Mouse (Mus musculus): Measurements from ENCODE around the gene Rnf222.

The Rnf222 gene

GRCm38 (mm10) chr11:68878811-68879210 is 9.5 kb upstream of the Rnf222 start:
- H3K4me3 ChIP-seq (replicated peaks; ENCODE audit: low read length) = no peak overlapping the region
- TF ChIP-seq CTCF (conservative IDR thresholded peaks at IDR 0.05; ENCODE audit: low read length) (no peak), POU5F1 (IDR thresholded peaks at IDR 0.05; ENCODE audit: borderline replicate concordance, low read length) (no peak), NANOG (IDR thresholded peaks at IDR 0.05; ENCODE audit: borderline replicate concordance, low read length) (no peak)
- H3K27me3 ChIP-seq (ENCODE audit: insufficient read depth, low read length) = no peaks in the 10 kb centered on the region
- no peaks in the 10 kb centered on the region for H3K36me3 ChIP-seq (ENCODE audit: insufficient read depth, low read length)
- peaks cover 32% of the 10 kb centered on the region for H3K4me1 ChIP-seq (replicated peaks; ENCODE audit: low read depth, low read length)
- no peaks in the 10 kb centered on the region for H3K9me3 ChIP-seq (ENCODE audit: low read length)

- Histone ChIP-seq H3K4me3 (replicated peaks; ENCODE audit: low read length) (peak overlapping the region; percentile 43), H3K36me3 (ENCODE audit: insufficient read depth, low read length) (no peaks in the 10 kb centered on the region), H3K27me3 (ENCODE audit: insufficient read depth, low read length) (no peaks in the 10 kb centered on the region), H3K9me3 (ENCODE audit: low read length) (no peaks in the 10 kb centered on the region), H3K4me1 (replicated peaks; ENCODE audit: low read depth, low read length) (peaks cover 32% of the 10 kb centered on the region)
- TF ChIP-seq NANOG (IDR thresholded peaks at IDR 0.05; ENCODE audit: borderline replicate concordance, low read length) (no peak), POU5F1 (IDR thresholded peaks at IDR 0.05; ENCODE audit: borderline replicate concordance, low read length) (no peak), CTCF (conservative IDR thresholded peaks at IDR 0.05; ENCODE audit: low read length) (no peak)
These were observed 6.2 kb upstream of the Rnf222 start for GRCm38 (mm10) chr11:68882107-68882506.

DNA sequence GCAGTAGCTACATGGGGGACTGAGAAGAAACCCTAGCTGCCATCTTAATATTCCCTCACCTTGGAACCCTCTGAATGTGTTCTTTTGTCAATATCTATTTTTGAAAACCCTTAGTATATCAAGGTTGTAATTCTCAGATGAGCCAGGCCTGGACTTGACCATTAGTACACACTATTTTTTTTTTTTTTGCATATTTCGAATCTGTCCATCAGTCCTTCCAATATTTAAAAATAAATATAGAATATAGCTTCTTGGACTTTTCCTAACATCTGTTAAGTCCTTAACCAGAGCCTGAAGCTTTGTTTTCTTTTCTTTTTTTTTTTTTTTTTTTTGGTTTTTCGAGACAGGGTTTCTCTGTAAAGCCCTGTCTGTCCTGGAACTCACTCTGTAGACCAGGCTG is 4.5 kb upstream of the Rnf222 start:
- TF ChIP-seq POU5F1 (IDR thresholded peaks at IDR 0.05; ENCODE audit: borderline replicate concordance, low read length) (no peak), NANOG (IDR thresholded peaks at IDR 0.05; ENCODE audit: borderline replicate concordance, low read length) (no peak), CTCF (conservative IDR thresholded peaks at IDR 0.05; ENCODE audit: low read length) (no peak)
- Histone ChIP-seq H3K4me3 (replicated peaks; ENCODE audit: low read length) (no peak overlapping the region), H3K4me1 (replicated peaks; ENCODE audit: low read depth, low read length) (peaks cover 18% of the 10 kb centered on the region), H3K27me3 (ENCODE audit: insufficient read depth, low read length) (no peaks in the 10 kb centered on the region), H3K9me3 (ENCODE audit: low read length) (no peaks in the 10 kb centered on the region), H3K36me3 (ENCODE audit: insufficient read depth, low read length) (no peaks in the 10 kb centered on the region)

DNA sequence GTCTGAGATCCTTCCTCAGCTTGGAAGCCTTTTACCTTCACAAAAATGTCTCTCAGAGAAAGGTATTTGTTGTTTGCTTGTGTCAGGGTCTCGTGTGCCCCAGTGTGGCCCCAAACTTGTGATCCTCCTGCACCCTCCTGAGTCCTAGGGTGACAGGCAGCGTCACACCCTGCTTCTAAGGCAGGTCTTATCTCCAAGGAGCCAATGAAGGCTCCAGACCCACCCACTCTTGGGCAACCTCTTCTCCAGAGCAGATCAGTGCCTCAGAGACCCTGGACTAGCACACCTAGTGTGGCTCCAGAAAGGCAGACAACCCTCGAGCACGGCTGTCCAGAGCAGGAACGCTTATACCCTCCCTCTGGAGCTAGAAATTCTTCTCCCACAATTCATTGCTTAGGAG is 4.0 kb upstream of the Rnf222 start:
- Histone ChIP-seq H3K27me3 (ENCODE audit: insufficient read depth, low read length) (no peaks in the 10 kb centered on the region), H3K4me3 (replicated peaks; ENCODE audit: low read length) (no peak overlapping the region), H3K36me3 (ENCODE audit: insufficient read depth, low read length) (no peaks in the 10 kb centered on the region), H3K9me3 (ENCODE audit: low read length) (no peaks in the 10 kb centered on the region), H3K4me1 (replicated peaks; ENCODE audit: low read depth, low read length) (peaks cover 17% of the 10 kb centered on the region)
- TF ChIP-seq POU5F1 (IDR thresholded peaks at IDR 0.05; ENCODE audit: borderline replicate concordance, low read length) = no peak
- no peak for TF ChIP-seq CTCF (conservative IDR thresholded peaks at IDR 0.05; ENCODE audit: low read length)
- TF ChIP-seq NANOG (IDR thresholded peaks at IDR 0.05; ENCODE audit: borderline replicate concordance, low read length) = no peak

DNA sequence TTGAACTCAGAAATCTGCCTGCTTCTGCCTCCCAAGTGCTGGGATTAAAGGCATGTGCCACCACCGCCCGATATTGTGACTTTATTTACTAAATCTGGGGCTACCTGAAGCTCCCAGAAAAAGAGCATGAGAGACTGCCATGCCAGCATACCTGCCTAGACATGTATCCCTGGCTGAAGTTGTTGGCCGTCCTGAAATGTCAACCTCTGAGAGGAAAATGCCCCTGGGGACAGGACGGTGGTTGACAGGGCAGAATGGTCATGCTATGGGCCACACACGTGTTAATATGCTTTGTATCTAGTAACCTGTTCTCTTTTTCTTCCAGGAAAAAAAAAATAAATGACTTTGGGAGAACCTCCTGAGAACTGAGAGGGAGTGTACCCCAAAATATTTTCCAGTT is 2.3 kb upstream of the Rnf222 start:
- no peaks in the 10 kb centered on the region for H3K9me3 ChIP-seq (ENCODE audit: low read length)
- no peaks in the 10 kb centered on the region for H3K36me3 ChIP-seq (ENCODE audit: insufficient read depth, low read length)
- TF ChIP-seq NANOG (IDR thresholded peaks at IDR 0.05; ENCODE audit: borderline replicate concordance, low read length) (no peak), CTCF (conservative IDR thresholded peaks at IDR 0.05; ENCODE audit: low read length) (no peak), POU5F1 (IDR thresholded peaks at IDR 0.05; ENCODE audit: borderline replicate concordance, low read length) (no peak)
- H3K27me3 ChIP-seq (ENCODE audit: insufficient read depth, low read length) = peaks cover 4% of the 10 kb centered on the region; the same call in 1 of the 2 replicates
- H3K4me1 ChIP-seq (replicated peaks; ENCODE audit: low read depth, low read length) = peaks cover 17% of the 10 kb centered on the region
- H3K4me3 ChIP-seq (replicated peaks; ENCODE audit: low read length) = no peak overlapping the region

DNA sequence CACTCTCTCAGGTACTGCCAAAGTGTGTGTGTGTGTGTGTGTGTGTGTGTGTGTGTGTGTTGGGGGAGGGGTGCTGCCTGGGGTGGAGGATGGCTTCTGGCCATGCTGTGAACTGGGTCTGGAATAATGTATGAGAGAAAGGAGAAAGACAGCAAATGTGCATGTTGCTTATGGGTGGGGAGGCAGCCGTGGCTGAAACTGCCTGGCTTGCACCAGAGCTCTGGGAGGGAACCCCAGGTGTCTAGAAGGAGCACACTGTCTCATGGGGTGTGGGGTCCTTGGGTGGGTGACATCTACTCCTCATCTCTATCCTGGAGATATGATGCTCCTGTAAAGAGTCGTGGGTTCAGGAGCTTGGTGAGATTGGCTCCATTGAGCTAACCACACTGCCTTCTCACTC is 300 bp downstream of the Rnf222 start:
- Histone ChIP-seq H3K4me1 (replicated peaks; ENCODE audit: low read depth, low read length) (peaks cover 17% of the 10 kb centered on the region), H3K27me3 (ENCODE audit: insufficient read depth, low read length) (peaks cover 26% of the 10 kb centered on the region), H3K9me3 (ENCODE audit: low read length) (no peaks in the 10 kb centered on the region), H3K4me3 (replicated peaks; ENCODE audit: low read length) (no peak overlapping the region), H3K36me3 (ENCODE audit: insufficient read depth, low read length) (no peaks in the 10 kb centered on the region)
- TF ChIP-seq CTCF (conservative IDR thresholded peaks at IDR 0.05; ENCODE audit: low read length) (no peak), NANOG (IDR thresholded peaks at IDR 0.05; ENCODE audit: borderline replicate concordance, low read length) (no peak), POU5F1 (IDR thresholded peaks at IDR 0.05; ENCODE audit: borderline replicate concordance, low read length) (no peak)

GRCm38 (mm10) chr11:68890625-68891024 is 2.3 kb downstream of the Rnf222 start:
- TF ChIP-seq CTCF (conservative IDR thresholded peaks at IDR 0.05; ENCODE audit: low read length) = no peak
- no peak for TF ChIP-seq POU5F1 (IDR thresholded peaks at IDR 0.05; ENCODE audit: borderline replicate concordance, low read length)
- no peak for TF ChIP-seq NANOG (IDR thresholded peaks at IDR 0.05; ENCODE audit: borderline replicate concordance, low read length)
- Histone ChIP-seq H3K27me3 (ENCODE audit: insufficient read depth, low read length) (peaks cover 34% of the 10 kb centered on the region), H3K36me3 (ENCODE audit: insufficient read depth, low read length) (no peaks in the 10 kb centered on the region), H3K9me3 (ENCODE audit: low read length) (no peaks in the 10 kb centered on the region), H3K4me3 (replicated peaks; ENCODE audit: low read length) (no peak overlapping the region), H3K4me1 (replicated peaks; ENCODE audit: low read depth, low read length) (peaks cover 18% of the 10 kb centered on the region)

DNA sequence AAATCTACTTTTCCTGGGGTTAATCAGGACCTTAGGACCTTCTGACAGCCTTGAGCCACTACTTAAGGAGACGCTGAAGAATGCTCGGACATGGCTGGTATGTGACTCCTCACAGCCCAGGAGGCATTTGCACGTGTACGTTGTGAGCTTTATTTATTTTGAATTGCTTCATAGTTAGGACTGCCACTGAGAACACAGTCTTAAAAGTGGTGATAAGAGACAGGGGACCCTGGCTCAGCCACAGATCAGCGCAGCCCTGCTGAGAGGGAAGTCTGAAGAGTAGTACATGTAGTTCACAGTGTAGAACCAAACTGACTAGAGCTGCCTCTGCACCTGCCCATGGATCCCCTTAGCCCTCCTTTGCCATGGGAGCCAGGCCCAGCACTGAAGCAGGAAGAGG is 3.5 kb downstream of the Rnf222 start:
- H3K9me3 ChIP-seq (ENCODE audit: low read length) = no peaks in the 10 kb centered on the region
- peaks cover 18% of the 10 kb centered on the region for H3K4me1 ChIP-seq (replicated peaks; ENCODE audit: low read depth, low read length)
- no peak for TF ChIP-seq NANOG (IDR thresholded peaks at IDR 0.05; ENCODE audit: borderline replicate concordance, low read length)
- no peak for TF ChIP-seq CTCF (conservative IDR thresholded peaks at IDR 0.05; ENCODE audit: low read length)
- TF ChIP-seq POU5F1 (IDR thresholded peaks at IDR 0.05; ENCODE audit: borderline replicate concordance, low read length) = no peak
- H3K36me3 ChIP-seq (ENCODE audit: insufficient read depth, low read length) = no peaks in the 10 kb centered on the region
- no peak overlapping the region for H3K4me3 ChIP-seq (replicated peaks; ENCODE audit: low read length)
- peaks cover 34% of the 10 kb centered on the region for H3K27me3 ChIP-seq (ENCODE audit: insufficient read depth, low read length)

DNA sequence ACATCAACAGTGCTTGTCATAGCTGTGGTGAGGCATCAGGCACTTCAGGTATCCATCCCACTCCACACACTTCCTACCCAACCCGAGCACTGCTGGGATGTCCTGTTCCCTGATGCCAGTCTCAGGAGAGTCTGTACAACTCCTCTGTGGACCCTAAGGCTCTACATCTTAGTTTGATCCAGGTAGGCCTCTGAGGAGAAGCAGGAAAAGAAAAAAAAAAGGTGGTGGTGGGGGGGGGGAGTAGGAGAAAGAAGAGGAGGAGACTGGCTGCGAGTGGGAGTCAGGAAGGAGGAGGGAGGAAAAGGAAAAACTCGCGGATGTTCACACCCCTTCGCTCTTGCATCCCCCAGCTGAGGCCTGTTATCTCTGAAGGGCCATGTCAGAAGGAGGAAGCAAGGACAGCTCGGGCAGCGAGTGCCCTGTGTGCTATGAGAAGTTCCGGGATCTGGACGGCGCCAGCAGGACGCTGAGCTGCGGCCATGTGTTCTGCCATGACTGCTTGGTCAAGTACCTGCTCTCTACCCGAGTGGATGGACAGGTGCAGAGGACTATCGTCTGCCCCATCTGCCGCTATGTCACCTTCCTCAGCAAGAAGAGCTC is 4.0 kb downstream of the Rnf222 start:
- Histone ChIP-seq H3K27me3 (ENCODE audit: insufficient read depth, low read length) (peaks cover 34% of the 10 kb centered on the region), H3K4me1 (replicated peaks; ENCODE audit: low read depth, low read length) (peaks cover 18% of the 10 kb centered on the region), H3K4me3 (replicated peaks; ENCODE audit: low read length) (peak overlapping the region; percentile 73), H3K9me3 (ENCODE audit: low read length) (no peaks in the 10 kb centered on the region), H3K36me3 (ENCODE audit: insufficient read depth, low read length) (no peaks in the 10 kb centered on the region)
- TF ChIP-seq POU5F1 (IDR thresholded peaks at IDR 0.05; ENCODE audit: borderline replicate concordance, low read length) (no peak), CTCF (conservative IDR thresholded peaks at IDR 0.05; ENCODE audit: low read length) (no peak), NANOG (IDR thresholded peaks at IDR 0.05; ENCODE audit: borderline replicate concordance, low read length) (no peak)

All from E14TG2a.4 (cell line).